Mouse (Mus musculus): ENCODE measurements around the gene Rap1gds1.

DNA sequence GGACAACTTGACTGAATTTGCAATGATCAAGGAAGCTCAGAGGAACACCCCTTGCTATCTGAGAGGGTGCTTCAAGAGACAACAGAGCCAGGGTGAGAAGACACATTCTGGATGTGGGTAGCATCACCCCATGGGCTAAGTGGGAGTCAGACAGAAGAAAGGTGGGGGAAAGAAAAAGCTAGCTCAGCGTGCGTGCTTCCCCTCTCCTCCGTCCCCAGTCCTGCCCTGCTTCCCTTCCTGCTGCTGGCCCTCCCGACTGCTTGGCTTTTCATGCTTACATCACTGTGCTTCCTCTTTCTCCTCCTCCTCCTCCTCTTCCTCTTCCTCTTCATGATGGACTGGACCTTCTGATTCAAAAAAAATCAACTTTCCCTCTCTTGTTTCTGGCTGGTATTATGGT is 33.1 kb downstream of the Rap1gds1 start:
- TF ChIP-seq CTCF (IDR thresholded peaks at IDR 0.05; ENCODE audit: control insufficient read depth, insufficient read depth, insufficient replicate concordance, low read depth, low read length), result no peak
- no peak for TF ChIP-seq POLR2A (IDR thresholded peaks at IDR 0.05; ENCODE audit: control insufficient read depth, low read depth, low read length)
